Mouse (Mus musculus): ENCODE data around the gene Epha10.

Gene Epha10

GRCm38 (mm10) chr4:124880599-124880998, at the start of gene Epha10:
Epha10 (plus strand) TSS chr4:124880899.
- no peak for DNase-seq

- no peak for DNase-seq
Measured at GRCm38 (mm10) chr4:124832796-124833195, 47.9 kb upstream of the Epha10 start.

- no peak for DNase-seq
Measured at GRCm38 (mm10) chr4:124838035-124838700, 42.5 kb upstream of the Epha10 start.

- no peak for DNase-seq
Measured at GRCm38 (mm10) chr4:124840998-124841397, 39.7 kb upstream of the Epha10 start.

- DNase-seq, result peak; percentile 26
Measured at GRCm38 (mm10) chr4:124843493-124843892, 37.2 kb upstream of the Epha10 start.

- peak; percentile 86 for DNase-seq
Measured at GRCm38 (mm10) chr4:124847573-124847972, 33.1 kb upstream of the Epha10 start.

- peak; percentile 73 for DNase-seq
Measured at GRCm38 (mm10) chr4:124849631-124850260, 31.0 kb upstream of the Epha10 start.

- DNase-seq, result peak; percentile 94
Measured at GRCm38 (mm10) chr4:124850261-124850913, 30.3 kb upstream of the Epha10 start, which contains the start of gene Yrdc. Yrdc (plus strand) TSS chr4:124850679.

GRCm38 (mm10) chr4:124850933-124851658, 29.6 kb upstream of the Epha10 start, which contains the start of gene 1110065P20Rik:
1110065P20Rik (minus strand) TSS chr4:124851196.
- DNase-seq, result peak; percentile 73

GRCm38 (mm10) chr4:124856294-124856693, 24.4 kb upstream of the Epha10 start:
- no peak for DNase-seq

GRCm38 (mm10) chr4:124858370-124858769, 22.3 kb upstream of the Epha10 start:
- DNase-seq, result no peak

GRCm38 (mm10) chr4:124860446-124860845, 20.3 kb upstream of the Epha10 start:
- DNase-seq, result peak; percentile 54

- DNase-seq, result peak; percentile 44
Measured at GRCm38 (mm10) chr4:124861283-124862188, 19.2 kb upstream of the Epha10 start, which contains the start of gene Maneal. Maneal (minus strand) TSS chr4:124862171.

- DNase-seq, result no peak
Measured at GRCm38 (mm10) chr4:124872719-124873118, 8.0 kb upstream of the Epha10 start.

- DNase-seq, result peak; percentile 87
Measured at GRCm38 (mm10) chr4:124881341-124881908, 726 bp downstream of the Epha10 start.

GRCm38 (mm10) chr4:124882151-124882729, 1.5 kb downstream of the Epha10 start:
- peak; percentile 54 for DNase-seq

- no peak for DNase-seq
Measured at GRCm38 (mm10) chr4:124888702-124889101, 8.0 kb downstream of the Epha10 start.

- no peak for DNase-seq
Measured at GRCm38 (mm10) chr4:124889935-124890334, 9.2 kb downstream of the Epha10 start.

GRCm38 (mm10) chr4:124890831-124891230, 10.1 kb downstream of the Epha10 start:
- no peak for DNase-seq

- DNase-seq, result no peak
Measured at GRCm38 (mm10) chr4:124893769-124894168, 13.1 kb downstream of the Epha10 start.
